Mouse (Mus musculus): ENCODE results near the gene Slc29a3. TPM values are rescaled to one million over a fixed set of nuclear protein-coding genes. Genes with fewer than 3 reads are reported as not detected.
"Not testable (repeated sequence)": the region's sequence is repeated elsewhere in the genome, so short reads cannot be mapped to it uniquely, and the experiment has no call there.

The Slc29a3 gene
- polyA plus RNA-seq, 1 experiment from 2014 or later = 8.0 TPM

- Histone ChIP-seq H3K4me1 (peaks cover 22% of the 10 kb centered on the region), H3K27ac (no peak overlapping the region), H3K9me3 (replicated peaks) (no peaks in the 10 kb centered on the region), H3K27me3 (ENCODE audit: low read depth, poor library complexity, severe bottlenecking) (no peaks in the 10 kb centered on the region), H3K36me3 (no peaks in the 10 kb centered on the region), H3K4me3 (no peak overlapping the region)
- no peak for DNase-seq (ENCODE audit: low spot score)
- 81% methylated on average over 8 of the region's 8 CpGs for WGBS
These were observed 1.3 kb upstream of the Slc29a3 start for GRCm38 (mm10) chr10:60753941-60754340.

- Histone ChIP-seq H3K27ac (peak overlapping the region; percentile 89), H3K4me1 (peaks cover 22% of the 10 kb centered on the region), H3K36me3 (no peaks in the 10 kb centered on the region), H3K4me3 (peak overlapping the region; percentile 69; the same call in 1 of the 2 replicates), H3K9me3 (replicated peaks) (no peaks in the 10 kb centered on the region), H3K27me3 (ENCODE audit: low read depth, poor library complexity, severe bottlenecking) (no peaks in the 10 kb centered on the region)
- 67% methylated on average over 9 of the region's 9 CpGs for WGBS
- no peak for DNase-seq (ENCODE audit: low spot score)
These were observed 667 bp upstream of the Slc29a3 start for GRCm38 (mm10) chr10:60753261-60753660.

- no peak for DNase-seq (ENCODE audit: low spot score)
- Histone ChIP-seq H3K27ac (0 out of 2 replicates have a peak overlapping the region, but pooled peaks have one; percentile 20), H3K4me1 (peaks cover 27% of the 10 kb centered on the region), H3K36me3 (no peaks in the 10 kb centered on the region), H3K4me3 (no peak overlapping the region), H3K9me3 (replicated peaks) (no peaks in the 10 kb centered on the region), H3K27me3 (ENCODE audit: low read depth, poor library complexity, severe bottlenecking) (0 out of 2 replicates have a peak, but pooled peaks cover 6% of the 10 kb centered on the region)
- WGBS = 81% methylated on average over 6 of the region's 6 CpGs
These were observed 4.9 kb downstream of the Slc29a3 start for GRCm38 (mm10) chr10:60747667-60748212.

- Histone ChIP-seq H3K4me1 (peaks cover 16% of the 10 kb centered on the region), H3K27me3 (ENCODE audit: low read depth, poor library complexity, severe bottlenecking) (0 out of 2 replicates have a peak, but pooled peaks cover 6% of the 10 kb centered on the region), H3K4me3 (no peak overlapping the region), H3K36me3 (0 out of 2 replicates have a peak, but pooled peaks cover 2% of the 10 kb centered on the region), H3K9me3 (replicated peaks) (no peaks in the 10 kb centered on the region), H3K27ac (no peak overlapping the region)
- no peak for DNase-seq (ENCODE audit: low spot score)
- WGBS = 75% methylated on average over 2 of the region's 2 CpGs
These were observed 6.1 kb downstream of the Slc29a3 start for GRCm38 (mm10) chr10:60746512-60746911.

GRCm38 (mm10) chr10:60744543-60745290 is 7.9 kb downstream of the Slc29a3 start:
- WGBS = 92% methylated on average over 14 of the region's 14 CpGs
- H3K9me3 ChIP-seq (replicated peaks) = no peaks in the 10 kb centered on the region
- no peak overlapping the region for H3K27ac ChIP-seq
- H3K36me3 ChIP-seq = 0 out of 2 replicates have a peak, but pooled peaks cover 2% of the 10 kb centered on the region
- 0 out of 2 replicates have a peak, but pooled peaks cover 6% of the 10 kb centered on the region for H3K27me3 ChIP-seq (ENCODE audit: low read depth, poor library complexity, severe bottlenecking)
- H3K4me3 ChIP-seq = no peak overlapping the region
- peaks cover 12% of the 10 kb centered on the region for H3K4me1 ChIP-seq
- DNase-seq (ENCODE audit: low spot score) = no peak

GRCm38 (mm10) chr10:60743681-60744080 is 8.9 kb downstream of the Slc29a3 start:
- no peak for DNase-seq (ENCODE audit: low spot score)
- Histone ChIP-seq H3K4me3 (no peak overlapping the region), H3K36me3 (0 out of 2 replicates have a peak, but pooled peaks cover 2% of the 10 kb centered on the region), H3K9me3 (replicated peaks) (no peaks in the 10 kb centered on the region), H3K27me3 (ENCODE audit: low read depth, poor library complexity, severe bottlenecking) (0 out of 2 replicates have a peak, but pooled peaks cover 6% of the 10 kb centered on the region), H3K27ac (no peak overlapping the region), H3K4me1 (peaks cover 15% of the 10 kb centered on the region)
- 66% methylated on average over 9 of the region's 9 CpGs for WGBS

- Histone ChIP-seq H3K27ac (no peak overlapping the region), H3K9me3 (replicated peaks) (no peaks in the 10 kb centered on the region), H3K4me1 (peaks cover 18% of the 10 kb centered on the region), H3K36me3 (0 out of 2 replicates have a peak, but pooled peaks cover 2% of the 10 kb centered on the region), H3K4me3 (no peak overlapping the region), H3K27me3 (ENCODE audit: low read depth, poor library complexity, severe bottlenecking) (0 out of 2 replicates have a peak, but pooled peaks cover 6% of the 10 kb centered on the region)
- WGBS = 84% methylated on average over 6 of the region's 6 CpGs
- no peak for DNase-seq (ENCODE audit: low spot score)
These were observed 9.7 kb downstream of the Slc29a3 start for GRCm38 (mm10) chr10:60742942-60743341.

GRCm38 (mm10) chr10:60742296-60742695 is 10.3 kb downstream of the Slc29a3 start:
- peaks cover 13% of the 10 kb centered on the region for H3K4me1 ChIP-seq
- H3K9me3 ChIP-seq (replicated peaks); H3K27me3 ChIP-seq (ENCODE audit: low read depth, poor library complexity, severe bottlenecking); DNase-seq (ENCODE audit: low spot score); H3K27ac ChIP-seq; H3K4me3 ChIP-seq; H3K36me3 ChIP-seq: not testable (repeated sequence)
- WGBS = 74% methylated on average over 1 of the region's 1 CpGs

- Histone ChIP-seq H3K36me3 (0 out of 2 replicates have a peak, but pooled peaks cover 2% of the 10 kb centered on the region), H3K4me3 (no peak overlapping the region), H3K27me3 (ENCODE audit: low read depth, poor library complexity, severe bottlenecking) (no peaks in the 10 kb centered on the region), H3K4me1 (peaks cover 6% of the 10 kb centered on the region), H3K9me3 (replicated peaks) (no peaks in the 10 kb centered on the region), H3K27ac (no peak overlapping the region)
- 89% methylated on average over 7 of the region's 7 CpGs for whole genome bisulfite sequencing
- DNase-seq (ENCODE audit: low spot score) = no peak
These were observed 11.2 kb downstream of the Slc29a3 start for GRCm38 (mm10) chr10:60741435-60741834.

GRCm38 (mm10) chr10:60739619-60740363 is 12.8 kb downstream of the Slc29a3 start:
- Histone ChIP-seq H3K27ac (no peak overlapping the region), H3K9me3 (replicated peaks) (no peaks in the 10 kb centered on the region), H3K36me3 (0 out of 2 replicates have a peak, but pooled peaks cover 2% of the 10 kb centered on the region), H3K4me3 (no peak overlapping the region), H3K27me3 (ENCODE audit: low read depth, poor library complexity, severe bottlenecking) (no peaks in the 10 kb centered on the region), H3K4me1 (peaks cover 6% of the 10 kb centered on the region)
- DNase-seq (ENCODE audit: low spot score) = no peak
- WGBS = 95% methylated on average over 4 of the region's 4 CpGs

- Histone ChIP-seq H3K36me3 (0 out of 2 replicates have a peak, but pooled peaks cover 2% of the 10 kb centered on the region), H3K4me1 (peaks cover 9% of the 10 kb centered on the region), H3K9me3 (replicated peaks) (no peaks in the 10 kb centered on the region), H3K27me3 (ENCODE audit: low read depth, poor library complexity, severe bottlenecking) (no peaks in the 10 kb centered on the region), H3K27ac (no peak overlapping the region), H3K4me3 (no peak overlapping the region)
- DNase-seq (ENCODE audit: low spot score) = no peak
- 75% methylated on average over 4 of the region's 9 CpGs for WGBS
These were observed 14.5 kb downstream of the Slc29a3 start for GRCm38 (mm10) chr10:60737886-60738640.

GRCm38 (mm10) chr10:60737169-60737728 is 15.3 kb downstream of the Slc29a3 start:
- H3K4me1 ChIP-seq = peaks cover 9% of the 10 kb centered on the region
- H3K4me3 ChIP-seq = no peak overlapping the region
- H3K9me3 ChIP-seq (replicated peaks) = no peaks in the 10 kb centered on the region
- 72% methylated on average over 11 of the region's 11 CpGs for WGBS
- H3K27ac ChIP-seq = no peak overlapping the region
- no peaks in the 10 kb centered on the region for H3K27me3 ChIP-seq (ENCODE audit: low read depth, poor library complexity, severe bottlenecking)
- DNase-seq (ENCODE audit: low spot score) = no peak
- H3K36me3 ChIP-seq = 0 out of 2 replicates have a peak, but pooled peaks cover 1% of the 10 kb centered on the region
